15 mouse cellular contexts compared by ENCODE assay signal in the genomic region with DNA sequence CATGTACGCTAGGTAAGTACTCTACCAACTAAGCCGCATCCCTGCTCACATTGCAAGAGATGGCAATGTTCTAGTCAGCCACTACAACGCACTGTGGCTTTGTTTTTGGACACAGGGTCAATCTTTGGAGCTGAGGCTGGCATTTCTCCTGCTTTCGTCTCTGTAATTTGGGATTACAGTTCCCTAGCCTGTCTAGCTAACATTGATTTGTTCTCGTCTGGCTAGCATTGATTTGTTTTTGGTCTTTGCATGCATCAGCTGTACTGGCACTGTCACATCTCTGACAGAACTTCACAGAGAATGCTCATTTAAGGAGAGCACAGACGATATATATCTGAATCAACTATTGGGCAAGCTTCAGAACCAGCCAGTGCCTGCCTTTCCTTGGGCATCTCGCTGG.
"Had no signal": no experiment of that assay in that cellular context is flagged by ENCODE, and none has a peak within 500 bp of the region (broad histone marks: within the 10 kb centered on the region; RNA-seq: fewer than 3 reads in every experiment).

No protein-coding gene starts in this region.

- H3K4me2 ChIP-seq: neural tube, embryonic 15.5 days; stomach, embryonic 15.5 days had no signal

- H3K9ac ChIP-seq: neural tube, embryonic 15.5 days; stomach, embryonic 15.5 days had no signal

- H3K4me3 ChIP-seq: neural tube, embryonic 15.5 days; stomach, embryonic 15.5 days had no signal

- H3K4me1 ChIP-seq: neural tube, embryonic 15.5 days; stomach, embryonic 15.5 days had no signal

- H3K9me3 ChIP-seq: neural tube, embryonic 15.5 days; stomach, embryonic 15.5 days had no signal

- H3K27me3 ChIP-seq: neural tube, embryonic 15.5 days; stomach, embryonic 15.5 days had no signal

- H3K27ac ChIP-seq: neural tube, embryonic 15.5 days; stomach, embryonic 15.5 days; stomach, postnatal 0 days had no signal

- DNase-seq: retina, postnatal 1 day; right cerebral cortex, adult 18-20 months; right cerebral cortex, postnatal 14 days; right cerebral cortex, postnatal 25 days; right cerebral cortex, postnatal 4 days; spleen, adult 18-20 months; thymus, adult 18-20 months; thymus, adult 2 months; thymus, postnatal 14 days; thymus, postnatal 25 days; thymus, postnatal 36 days; thymus, postnatal 4 days had no signal
